Mouse (Mus musculus): ENCODE results near the gene Gpatch3.
A peak's percentile ranks its signal among the peaks of the same experiment; 100 is the strongest.

Gene Gpatch3

DNA sequence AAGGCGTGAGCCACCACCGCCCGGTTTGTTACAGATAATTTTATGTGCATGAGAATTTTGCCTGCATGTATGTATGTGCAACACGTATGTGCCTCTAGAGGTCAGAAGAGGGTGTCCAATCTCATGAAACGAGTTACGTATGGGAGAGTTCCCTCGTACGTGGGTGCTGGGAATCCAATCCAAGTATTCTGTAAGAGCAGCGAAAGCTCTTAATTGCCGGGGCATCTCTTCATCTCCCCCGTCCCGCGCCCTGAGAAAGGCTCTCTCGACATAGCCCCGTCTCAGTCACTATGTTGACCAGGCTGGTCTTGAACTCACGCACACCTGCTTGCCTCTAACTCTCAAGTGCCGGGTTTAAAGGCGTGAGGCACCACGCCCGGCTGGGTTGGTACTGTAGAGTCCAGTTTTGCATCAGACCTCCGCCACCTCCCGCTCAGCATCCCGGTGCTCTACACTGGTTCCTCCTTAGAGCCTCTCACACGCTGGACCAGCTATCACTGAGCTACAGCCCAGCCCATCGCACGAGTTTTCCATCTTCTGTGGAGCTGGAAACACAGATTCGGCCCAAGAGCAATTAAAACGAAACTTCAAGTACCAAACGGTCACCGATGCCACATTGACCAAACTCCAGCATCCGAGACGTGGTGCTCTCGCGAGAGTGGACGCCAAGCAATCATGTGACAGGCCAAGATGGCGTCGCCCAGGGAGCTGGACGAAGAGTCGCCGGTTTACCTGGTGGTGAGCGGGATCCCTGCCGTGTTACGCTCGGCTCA, at the start of gene Gpatch3:
Gene Gpatch3, plus strand, starts transcription at position 676 of the 773 bp plus-strand sequence.
- DNase-seq (ENCODE audit: extremely low spot score): peak; percentile 87

GRCm38 (mm10) chr4:133527788-133528187, 46.8 kb upstream of the Gpatch3 start:
- DNase-seq (ENCODE audit: extremely low spot score): no peak

DNA sequence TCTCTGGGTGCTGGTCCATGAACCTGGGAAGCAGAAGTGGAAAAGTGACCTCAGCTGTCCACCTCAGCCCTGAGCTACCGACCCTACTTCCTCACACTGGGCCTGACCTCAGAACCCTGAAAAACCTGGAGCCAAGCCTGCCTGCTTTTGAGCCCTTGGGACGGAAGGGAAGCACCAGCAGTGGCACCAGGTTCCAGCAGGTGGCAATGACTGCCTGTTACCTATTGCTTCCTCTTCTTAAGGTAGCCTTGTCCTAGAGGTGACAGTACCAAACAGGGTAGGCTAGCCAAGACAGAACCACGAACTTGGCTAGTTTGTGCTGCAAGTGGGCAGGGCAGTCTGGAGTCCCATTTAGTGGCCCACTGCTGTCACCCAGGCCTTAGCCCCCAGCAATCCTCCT, 41.8 kb upstream of the Gpatch3 start:
- DNase-seq (ENCODE audit: extremely low spot score): no peak

DNA sequence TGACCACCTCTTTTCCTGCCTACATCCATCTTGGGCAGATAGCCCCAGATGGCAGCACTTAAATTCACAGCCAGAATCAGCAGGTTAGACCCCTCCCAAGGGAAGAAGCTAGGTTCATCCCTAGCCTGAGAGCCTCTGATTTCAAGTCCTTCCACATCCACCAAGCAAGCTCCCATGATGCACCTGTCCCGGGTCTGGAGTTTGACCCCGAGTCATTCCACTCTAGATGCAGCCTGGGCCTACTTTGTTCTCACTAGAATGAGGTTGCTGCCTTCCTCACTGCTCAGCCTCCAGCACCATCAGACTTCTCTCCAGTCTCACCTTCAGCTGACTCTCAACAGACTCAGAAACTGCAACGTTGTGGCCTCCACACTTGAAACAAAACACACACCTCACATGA, 38.5 kb upstream of the Gpatch3 start:
- DNase-seq (ENCODE audit: extremely low spot score): no peak

- DNase-seq (ENCODE audit: extremely low spot score): no peak
These were observed 37.9 kb upstream of the Gpatch3 start for GRCm38 (mm10) chr4:133536652-133537051.

GRCm38 (mm10) chr4:133545272-133546231, 29.0 kb upstream of the Gpatch3 start, which contains the start of gene Nudc:
TSS of gene Nudc (minus strand) at chr4:133545996.
- peak; percentile 96 for DNase-seq (ENCODE audit: extremely low spot score)

DNA sequence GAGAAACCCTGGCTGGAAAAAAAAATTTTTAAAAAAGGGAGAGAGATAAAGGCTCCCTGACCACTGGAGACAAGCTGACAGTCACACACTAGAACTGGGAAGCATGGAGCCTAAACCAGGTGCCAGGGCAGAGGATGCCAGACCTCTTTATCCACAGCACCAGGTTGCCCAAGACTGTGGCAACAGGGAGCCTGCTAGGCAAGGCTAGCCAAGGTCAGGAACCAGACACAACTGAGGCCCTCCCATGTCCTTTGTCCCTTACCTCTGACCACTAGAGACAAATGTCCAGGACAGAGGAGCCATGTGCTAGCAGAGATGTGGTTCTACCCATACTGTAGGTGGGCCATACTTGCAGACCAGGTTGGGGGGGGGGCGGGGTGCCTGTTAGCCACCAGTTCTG, 22.5 kb upstream of the Gpatch3 start:
- no peak for DNase-seq (ENCODE audit: extremely low spot score)

DNA sequence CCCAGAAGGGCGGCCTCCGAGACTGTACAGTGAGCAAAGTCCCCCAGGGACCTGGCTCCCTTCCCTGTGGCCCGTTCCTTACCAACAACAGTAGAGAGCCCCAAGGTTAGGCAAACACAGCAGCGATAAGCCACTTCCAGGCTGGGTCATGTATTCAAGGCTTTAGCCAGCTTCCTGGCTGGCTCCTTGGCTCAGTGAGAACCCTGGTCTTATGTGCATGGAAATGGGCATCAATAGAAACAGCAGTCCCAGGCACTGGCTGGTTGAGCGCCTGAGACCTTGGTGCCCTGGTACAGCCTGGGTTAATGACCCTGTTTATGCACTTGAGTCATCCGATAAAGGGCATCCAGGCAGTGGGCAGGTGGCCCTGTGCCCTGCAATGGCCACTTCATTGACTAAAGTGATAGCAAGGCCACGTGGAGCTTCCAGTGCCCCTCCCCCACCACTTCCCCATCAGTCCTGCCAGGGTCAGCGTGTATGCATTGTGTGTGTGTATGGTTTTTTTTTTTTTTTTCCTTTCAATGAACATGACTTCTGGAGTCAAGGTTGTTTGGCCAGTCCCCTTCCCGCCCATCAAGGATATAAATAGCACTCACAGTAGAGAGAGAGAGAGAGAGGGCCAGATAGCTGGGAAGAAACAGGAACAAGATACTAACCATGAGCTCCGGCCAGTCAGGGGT, 21.6 kb upstream of the Gpatch3 start, which contains the start of gene Nr0b2:
Gene Nr0b2, plus strand, starts transcription at position 609 of the 680 bp plus-strand sequence.
- no peak for DNase-seq (ENCODE audit: extremely low spot score)

GRCm38 (mm10) chr4:133553448-133554330, 20.9 kb upstream of the Gpatch3 start:
- DNase-seq (ENCODE audit: extremely low spot score): no peak

GRCm38 (mm10) chr4:133557041-133557717, 17.4 kb upstream of the Gpatch3 start:
- peak; percentile 66 for DNase-seq (ENCODE audit: extremely low spot score)

DNA sequence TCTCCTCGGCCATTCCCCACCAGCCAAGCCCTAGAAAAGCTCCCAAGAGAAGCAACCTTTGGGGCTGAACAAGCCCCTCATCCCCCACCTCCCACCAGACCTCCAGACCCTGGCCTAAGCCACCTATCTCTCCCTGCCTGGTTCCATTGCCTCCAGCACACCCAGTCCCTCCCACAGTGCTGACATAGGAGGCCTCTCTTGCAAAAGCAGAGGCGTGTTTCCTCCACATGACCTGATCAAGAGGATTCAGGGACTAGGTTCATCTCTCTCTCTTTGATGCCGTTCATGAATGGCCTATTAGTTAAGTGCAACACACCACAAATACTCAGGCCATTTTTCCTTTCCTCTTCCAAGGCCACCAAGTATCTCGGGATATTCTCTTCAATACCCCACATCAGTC, 14.7 kb upstream of the Gpatch3 start:
- DNase-seq (ENCODE audit: extremely low spot score): no peak

GRCm38 (mm10) chr4:133561622-133562021, 12.9 kb upstream of the Gpatch3 start:
- DNase-seq (ENCODE audit: extremely low spot score): no peak

DNA sequence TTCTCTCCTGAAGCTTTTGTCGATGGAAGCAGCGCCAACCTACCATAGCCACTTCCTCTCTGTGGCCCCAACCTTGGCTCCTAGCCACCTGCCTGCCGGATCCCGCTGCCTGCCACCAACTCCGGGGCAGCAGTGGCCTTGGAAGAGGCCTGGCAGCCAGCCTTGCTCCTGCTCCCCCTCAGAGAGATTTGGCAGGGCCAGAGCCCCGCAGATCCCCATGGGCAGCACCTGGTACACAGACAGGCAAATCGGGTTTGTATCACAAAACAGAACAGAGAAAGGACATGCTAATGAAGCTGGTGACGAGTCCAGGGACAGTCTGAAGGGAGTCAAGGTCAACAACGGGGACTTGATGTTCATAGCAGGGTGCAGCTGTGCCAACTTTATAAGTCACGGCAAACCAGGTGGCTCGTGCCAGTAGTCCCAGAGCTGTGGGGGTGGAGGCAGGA, 11.4 kb upstream of the Gpatch3 start:
- DNase-seq (ENCODE audit: extremely low spot score): no peak

DNA sequence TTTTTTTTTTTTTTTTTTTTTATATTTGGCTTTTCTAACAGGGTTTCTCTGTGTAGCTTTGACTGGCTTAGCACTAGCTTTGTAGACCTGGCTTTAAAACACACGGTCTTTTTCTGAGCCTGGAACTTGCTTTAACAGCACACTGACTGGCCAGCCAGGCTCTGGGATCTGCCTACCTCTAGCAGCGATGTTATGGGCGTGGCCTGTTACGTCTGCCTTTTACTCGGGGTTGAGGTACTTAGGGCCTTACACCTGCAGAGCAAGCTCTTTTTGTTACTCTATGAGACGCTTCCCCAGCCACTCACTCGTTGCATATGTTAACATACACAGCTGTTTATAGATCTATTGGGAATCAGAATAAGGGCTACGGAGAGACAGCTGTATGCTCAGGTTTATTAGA, 7.3 kb upstream of the Gpatch3 start:
- no peak for DNase-seq (ENCODE audit: extremely low spot score)

GRCm38 (mm10) chr4:133569291-133570065, 5.1 kb upstream of the Gpatch3 start:
- DNase-seq (ENCODE audit: extremely low spot score): no peak

DNA sequence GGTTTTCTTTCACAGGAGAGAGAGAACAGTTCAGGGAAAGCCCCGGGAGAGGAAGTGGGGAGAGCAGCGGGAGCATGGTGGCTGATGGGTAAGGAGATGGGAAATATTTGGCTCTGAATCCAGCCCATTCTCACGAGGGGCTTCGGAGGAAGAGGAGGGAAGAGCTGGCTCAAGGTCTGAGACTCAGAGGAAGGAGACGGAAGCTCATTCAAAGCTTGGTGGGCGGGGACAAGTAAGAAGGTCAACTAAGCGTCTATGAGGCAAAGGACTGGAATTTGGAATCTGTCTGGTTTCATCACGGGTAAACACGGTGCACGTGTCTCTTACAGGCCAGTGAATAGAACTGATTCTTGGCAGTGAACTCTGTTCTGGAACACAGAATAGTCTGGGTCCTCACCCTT, 4.5 kb upstream of the Gpatch3 start:
- DNase-seq (ENCODE audit: extremely low spot score): no peak

GRCm38 (mm10) chr4:133574843-133575202, 278 bp downstream of the Gpatch3 start:
- no peak for DNase-seq (ENCODE audit: extremely low spot score)

DNA sequence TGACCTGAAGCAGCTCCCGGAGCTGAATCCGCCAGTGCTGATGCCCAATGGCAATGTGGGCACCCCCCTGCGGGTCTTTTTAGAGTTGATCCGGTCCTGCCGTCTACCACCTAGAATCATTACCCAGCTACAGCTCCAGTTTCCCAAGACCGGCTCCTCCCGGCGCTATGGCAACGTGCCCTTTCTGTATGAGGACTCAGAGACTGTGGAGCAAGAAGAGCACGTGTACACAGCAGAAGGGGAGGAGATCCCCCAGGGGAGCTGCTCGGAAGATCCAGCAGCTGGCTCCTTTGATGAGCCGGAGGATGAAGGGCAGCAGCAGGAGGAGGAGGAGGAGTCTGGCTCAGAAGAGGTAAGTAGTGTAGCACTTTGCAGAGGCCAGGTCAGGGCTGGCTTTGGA, 3.4 kb downstream of the Gpatch3 start:
- no peak for DNase-seq (ENCODE audit: extremely low spot score)

GRCm38 (mm10) chr4:133583690-133584058, 9.1 kb downstream of the Gpatch3 start:
- no peak for DNase-seq (ENCODE audit: extremely low spot score)
